In the genomic region with DNA sequence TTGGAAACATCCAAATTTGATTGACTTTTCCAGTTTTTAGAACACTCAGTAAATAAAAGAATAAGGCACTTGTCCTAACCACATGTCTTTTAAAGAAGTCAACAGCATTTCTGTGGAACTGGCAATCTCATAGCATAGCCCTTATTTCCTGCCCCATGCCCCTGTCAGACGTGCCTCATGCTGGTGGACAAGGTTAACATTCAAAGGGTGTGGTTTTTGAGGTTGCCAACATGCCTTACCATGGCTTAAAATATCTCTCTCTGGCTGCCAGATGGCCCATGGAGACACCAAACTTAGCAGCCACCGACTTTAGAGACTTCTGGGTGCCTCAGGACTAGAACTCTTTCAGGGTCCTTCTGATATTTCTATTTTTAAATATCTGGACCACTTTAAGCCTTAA, we compare ENCODE assay signal across 15 mouse cellular contexts. TPM values are rescaled to one million over a fixed set of nuclear protein-coding genes. Genes with fewer than 3 reads are reported as not detected.
DNase-seq lines count a peak whose midpoint lies in the region; ATAC-seq and TF ChIP-seq lines count a peak whose summit lies in the region.
"Had no signal": no experiment of that assay in that cellular context is flagged by ENCODE, and none has a peak within 500 bp of the region (broad histone marks: within the 10 kb centered on the region; RNA-seq: fewer than 3 reads in every experiment).

No protein-coding gene starts in this region.

- intact Hi-C loops in heart, postnatal 14 days (cut with DNase I) = no loop called here

- peak overlapping the region; percentile 38; the same call in 1 of the 2 replicates for H3K27ac ChIP-seq in heart, postnatal 0 days (ENCODE audit: low read depth)
- H3K27ac ChIP-seq in brown adipose tissue, adult 24 weeks (replicated peaks; ENCODE audit: low read depth, low read length) = peak overlapping the region; percentile 50
- H3K27ac ChIP-seq in forebrain, embryonic 10.5 days = no peak overlapping the region
- H3K27ac ChIP-seq: hindbrain, embryonic 12.5 days; liver, embryonic 12.5 days had no signal

- no peak for TF ChIP-seq CTCF in heart, postnatal 0 days (IDR thresholded peaks at IDR 0.05; ENCODE audit: low read depth)

- no peak for ATAC-seq in heart, postnatal 0 days (ENCODE audit: insufficient read depth, low read depth)
- ATAC-seq in megakaryocyte progenitor cell, adult 5-6 weeks (replicated peaks; ENCODE audit: poor library complexity) = peak; percentile 80
- ATAC-seq: forebrain, embryonic 14.5 days; liver, embryonic 12.5 days had no signal

- H3K9ac ChIP-seq in heart, postnatal 0 days (replicated peaks; ENCODE audit: low read depth, low read length) = no peak overlapping the region
- H3K9ac ChIP-seq: hindbrain, embryonic 12.5 days; liver, embryonic 12.5 days had no signal

- no peak overlapping the region for H3K4me2 ChIP-seq in heart, postnatal 0 days (ENCODE audit: low read depth, low read length)
- H3K4me2 ChIP-seq: hindbrain, embryonic 12.5 days; liver, embryonic 12.5 days had no signal

- 16% methylated on average over 2 of the region's 2 CpGs for WGBS in heart, postnatal 0 days
- 73% methylated on average over 2 of the region's 2 CpGs for WGBS in forebrain, embryonic 10.5 days

- no peaks in the 10 kb centered on the region for H3K27me3 ChIP-seq in heart, postnatal 0 days (ENCODE audit: control insufficient read depth, insufficient read depth, low read length)
- H3K27me3 ChIP-seq in forebrain, embryonic 10.5 days (ENCODE audit: poor library complexity, severe bottlenecking) = no peaks in the 10 kb centered on the region
- H3K27me3 ChIP-seq: hindbrain, embryonic 12.5 days; liver, embryonic 12.5 days had no signal

- no peaks in the 10 kb centered on the region for H3K9me3 ChIP-seq in heart, postnatal 0 days (replicated peaks; ENCODE audit: control insufficient read depth, low read length)
- H3K9me3 ChIP-seq in forebrain, embryonic 10.5 days = no peaks in the 10 kb centered on the region
- H3K9me3 ChIP-seq: hindbrain, embryonic 12.5 days; liver, embryonic 12.5 days had no signal

- TF ChIP-seq EP300 in heart, postnatal 0 days (IDR thresholded peaks at IDR 0.05; ENCODE audit: low read depth) = no peak

- no peak overlapping the region for H3K4me3 ChIP-seq in heart, postnatal 0 days (ENCODE audit: low read depth, low read length)
- H3K4me3 ChIP-seq in brown adipose tissue, adult 24 weeks (ENCODE audit: insufficient read depth, low read depth, low read length) = no peak overlapping the region
- no peak overlapping the region for H3K4me3 ChIP-seq in forebrain, embryonic 10.5 days
- H3K4me3 ChIP-seq: hindbrain, embryonic 12.5 days; liver, embryonic 12.5 days had no signal

- no peaks in the 10 kb centered on the region for H3K4me1 ChIP-seq in heart, postnatal 0 days (ENCODE audit: control insufficient read depth, insufficient read depth)
- H3K4me1 ChIP-seq in brown adipose tissue, adult 24 weeks (ENCODE audit: control insufficient read depth, insufficient read depth, insufficient read length, low read length) = 0 out of 2 replicates have a peak, but pooled peaks cover 2% of the 10 kb centered on the region
- no peaks in the 10 kb centered on the region for H3K4me1 ChIP-seq in forebrain, embryonic 10.5 days
- H3K4me1 ChIP-seq: hindbrain, embryonic 12.5 days; liver, embryonic 12.5 days had no signal

- no peaks in the 10 kb centered on the region for H3K36me3 ChIP-seq in heart, postnatal 0 days (replicated peaks; ENCODE audit: control insufficient read depth, insufficient read depth, low read length)
- no peaks in the 10 kb centered on the region for H3K36me3 ChIP-seq in forebrain, embryonic 10.5 days (replicated peaks)
- H3K36me3 ChIP-seq: hindbrain, embryonic 12.5 days; liver, embryonic 12.5 days had no signal

- DNase-seq in heart, postnatal 0 days (ENCODE audit: low spot score) = no peak
- no peak for DNase-seq in heart, postnatal 14 days
- peak; percentile 36 for DNase-seq in A20 (ENCODE audit: low read depth, low spot score)
- DNase-seq in forebrain, embryonic 10.5 days (ENCODE audit: extremely low spot score, low spot score) = no peak
- no peak for DNase-seq in lung, postnatal 4 days
- DNase-seq in adrenal gland, adult (ENCODE audit: inconsistent age in 2 of 2, low spot score in 1 of 2) = no peak
- DNase-seq: adrenal gland, adult 2 months; cerebellum, adult 11 months; lung, postnatal 36 days had no signal

RNA-seq across cellular contexts. Expression of gene Cd28, which starts 14.0 kb away (rescaled TPM):
- 0.11 and 0.89 TPM in 2 replicates for total RNA-seq in heart, postnatal 0 days (2014; rRNA removed; ENCODE audit: low replicate concordance)
- polyA plus RNA-seq in heart, postnatal 0 days (2015; fragmentation: Nextera tagmentation; extraction: Ambion mirVana) = 0.45 and 0.48 TPM in 2 replicates
- 1 to 10 TPM; 6.7 to 7.6 TPM for total RNA-seq in heart, postnatal 14 days (2021)
- not detected in 2 replicates for polyA plus RNA-seq in brown adipose tissue, adult 24 weeks (2012; ENCODE audit: insufficient read depth, insufficient read length, missing spikeins)
- total RNA-seq in megakaryocyte progenitor cell, adult 5-6 weeks (2015) = 2.1 and 2.2 TPM in 2 replicates
- 1.1 and 1.7 TPM in 2 replicates for total RNA-seq in megakaryocyte progenitor cell, adult 5-6 weeks (2017)
- 0.02 and 0.09 TPM in 2 replicates for polyA plus RNA-seq in forebrain, embryonic 10.5 days (2016; fragmentation: Nextera tagmentation; extraction: Ambion mirVana)
- total RNA-seq: MEL had no signal
